Mouse (Mus musculus) liver, embryonic 12.5 days (tissue): ENCODE data around the gene B3galt4. TPM values are rescaled to one million over a fixed set of nuclear protein-coding genes. Genes with fewer than 3 reads are reported as not detected.
"Not testable (repeated sequence)": the region's sequence is repeated elsewhere in the genome, so short reads cannot be mapped to it uniquely, and the experiment has no call there.

Experiments used
- ATAC-seq: fragments of 200-750 bp; cut with Nextera tagmentation; 2 replicates; pipeline ENCODE4 v1.8.0; 2017; ENCODE audit warnings: moderate number of reproducible peaks, mild to moderate bottlenecking, moderate library complexity
- H3K27ac ChIP-seq: fragments of 300-500 bp; sonication (generic); 2 replicates; pipeline ENCODE4 v1.5.1; 2016; ENCODE audit warnings: mild to moderate bottlenecking
- H3K27me3 ChIP-seq: fragments of 300-500 bp; sonication (generic); replicated peaks from 2 replicates; pipeline ENCODE4 v1.6.1; 2016; ENCODE audit warnings: mild to moderate bottlenecking, moderate library complexity
- H3K36me3 ChIP-seq: fragments of 300-500 bp; sonication (generic); 2 replicates; pipeline ENCODE4 v1.6.1; 2016; ENCODE audit warnings: mild to moderate bottlenecking, moderate library complexity
- H3K4me1 ChIP-seq: fragments of 300-500 bp; sonication (generic); 2 replicates; pipeline ENCODE4 v1.6.1; 2016
- H3K4me2 ChIP-seq: fragments of 300-500 bp; sonication (generic); 2 replicates; pipeline ENCODE4 v1.6.1; 2016; ENCODE audit warnings: mild to moderate bottlenecking, moderate library complexity
- H3K4me3 ChIP-seq: fragments of 300-500 bp; sonication (generic); 2 replicates; pipeline ENCODE4 v1.5.1; 2016; ENCODE audit warnings: mild to moderate bottlenecking, moderate library complexity
- H3K9ac ChIP-seq: fragments of 300-500 bp; sonication (generic); 2 replicates; pipeline ENCODE4 v1.6.1; 2016; ENCODE audit warnings: mild to moderate bottlenecking, moderate library complexity
- H3K9me3 ChIP-seq: fragments of 300-500 bp; sonication (generic); replicated peaks from 2 replicates; pipeline ENCODE4 v1.6.1; 2016; ENCODE audit warnings: mild to moderate bottlenecking, moderate library complexity
- WGBS: fragments of 180-500 bp; shearing (Covaris S2); methylation state at CpG from one replicate; pipeline ENCODE4 v1.1.7; 2016; ENCODE audit not compliant: insufficient replicate concordance; 5-methylcytosine and 5-hydroxymethylcytosine counted together
- polyA plus RNA-seq: library from polyadenylated mRNA; unstranded; fragments of >200 nt; fragmentation: Nextera tagmentation; extraction: Ambion mirVana; gene quantifications from 2 replicates; pipeline ENCODE4 v1.2.1, GENCODE M21; 2016

The B3galt4 gene
- polyA plus RNA-seq: 2.1 and 2.6 TPM in 2 replicates

GRCm38 (mm10) chr17:33951021-33951946, at the start of gene B3galt4:
Gene B3galt4, minus strand, starts transcription at chr17:33951488.
- ATAC-seq: peak; percentile 78
- peaks cover 54% of the 10 kb centered on the region for H3K4me1 ChIP-seq
- H3K9me3 ChIP-seq: no peaks in the 10 kb centered on the region
- 1% methylated on average over 45 of the region's 45 CpGs for WGBS
- H3K4me2 ChIP-seq: peak within 1 kb of the TSS; percentile 90
- H3K27me3 ChIP-seq: no peaks in the 10 kb centered on the region
- H3K4me3 ChIP-seq: peak within 1 kb of the TSS; percentile 80
- peak within 1 kb of the TSS; percentile 92 for H3K27ac ChIP-seq
- peaks cover 76% of the 10 kb centered on the region for H3K36me3 ChIP-seq
- peak within 1 kb of the TSS; percentile 84 for H3K9ac ChIP-seq

DNA sequence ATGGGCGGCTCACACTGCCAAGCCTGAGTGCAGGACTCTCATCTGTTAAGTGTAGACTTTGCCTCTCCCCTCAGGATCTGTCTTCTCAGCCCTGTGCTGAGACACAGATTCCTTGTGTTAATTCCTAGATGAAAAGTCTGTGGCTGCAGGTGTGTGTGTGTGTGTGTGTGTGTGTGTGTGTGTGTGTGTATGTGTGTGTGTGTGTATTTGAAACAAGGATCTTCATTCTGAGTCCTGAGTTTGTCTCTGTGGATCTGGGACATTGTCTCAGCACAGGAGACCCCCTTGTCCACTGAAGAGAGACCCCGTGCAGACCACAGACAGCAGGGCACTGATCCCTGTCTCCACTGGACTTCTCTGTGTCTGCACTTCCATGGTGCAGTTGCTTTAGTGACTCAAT, 49.5 kb upstream of the B3galt4 start:
- H3K9me3 ChIP-seq, ATAC-seq, H3K36me3 ChIP-seq, H3K9ac ChIP-seq, H3K27ac ChIP-seq: not testable (repeated sequence)
- peak overlapping the region; percentile 65; the same call in 1 of the 2 replicates for H3K4me3 ChIP-seq
- H3K27me3 ChIP-seq: peaks cover 44% of the 10 kb centered on the region
- 52% methylated on average over 2 of the region's 2 CpGs for WGBS
- H3K4me2 ChIP-seq: peak overlapping the region; percentile 94
- H3K4me1 ChIP-seq: peaks cover 22% of the 10 kb centered on the region

DNA sequence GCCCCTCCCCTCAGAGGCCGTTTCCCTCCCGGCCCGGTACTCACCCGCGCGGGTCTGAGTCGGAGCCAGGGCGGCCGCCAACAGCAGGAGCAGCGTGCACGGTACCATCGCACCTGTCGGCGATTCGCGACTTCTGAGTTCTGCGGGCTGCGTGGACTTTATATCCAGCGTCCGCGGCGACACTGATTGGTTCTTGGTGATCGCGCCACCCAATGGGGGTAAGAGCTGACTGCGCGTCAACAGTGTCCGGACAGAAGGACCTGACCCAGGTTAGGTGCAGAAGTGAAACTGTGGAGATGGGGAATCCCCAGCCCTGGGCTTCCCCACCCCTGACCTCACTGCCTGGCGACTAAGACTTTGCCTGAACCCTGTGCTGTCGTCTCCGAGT, 48.9 kb upstream of the B3galt4 start, which contains the start of gene H2-K1:
H2-K1 (minus strand) TSS at position 198 of the 388 bp plus-strand sequence.
- Histone ChIP-seq H3K9ac (peak within 1 kb of the TSS; percentile 72), H3K27ac (no peak within 1 kb of the TSS), H3K4me1 (peaks cover 22% of the 10 kb centered on the region), H3K4me3 (peak within 1 kb of the TSS; percentile 65), H3K27me3 (peaks cover 38% of the 10 kb centered on the region), H3K36me3 (no peaks in the 10 kb centered on the region), H3K4me2 (peak within 1 kb of the TSS; percentile 94), H3K9me3 (no peaks in the 10 kb centered on the region)
- ATAC-seq: peak; percentile 81
- WGBS: 0% methylated on average over 27 of the region's 30 CpGs

- no peaks in the 10 kb centered on the region for H3K36me3 ChIP-seq
- ATAC-seq: peak; percentile 46
- no peak overlapping the region for H3K27ac ChIP-seq
- peak overlapping the region; percentile 72 for H3K9ac ChIP-seq
- no peaks in the 10 kb centered on the region for H3K9me3 ChIP-seq
- peaks cover 22% of the 10 kb centered on the region for H3K4me1 ChIP-seq
- peak overlapping the region; percentile 94 for H3K4me2 ChIP-seq
- H3K27me3 ChIP-seq: peaks cover 38% of the 10 kb centered on the region
- peak overlapping the region; percentile 65 for H3K4me3 ChIP-seq
- 2% methylated on average over 87 of the region's 87 CpGs for WGBS
Observed at GRCm38 (mm10) chr17:33999341-34000149, 48.3 kb upstream of the B3galt4 start.

GRCm38 (mm10) chr17:33998697-33999096, 47.4 kb upstream of the B3galt4 start:
- Histone ChIP-seq H3K4me3 (peak overlapping the region; percentile 65; the same call in 1 of the 2 replicates), H3K4me2 (peak overlapping the region; percentile 94), H3K27me3 (peaks cover 38% of the 10 kb centered on the region), H3K4me1 (peaks cover 22% of the 10 kb centered on the region)
- not testable (repeated sequence) for H3K27ac ChIP-seq, H3K36me3 ChIP-seq, H3K9me3 ChIP-seq, ATAC-seq, H3K9ac ChIP-seq
- WGBS: 28% methylated on average over 5 of the region's 5 CpGs

DNA sequence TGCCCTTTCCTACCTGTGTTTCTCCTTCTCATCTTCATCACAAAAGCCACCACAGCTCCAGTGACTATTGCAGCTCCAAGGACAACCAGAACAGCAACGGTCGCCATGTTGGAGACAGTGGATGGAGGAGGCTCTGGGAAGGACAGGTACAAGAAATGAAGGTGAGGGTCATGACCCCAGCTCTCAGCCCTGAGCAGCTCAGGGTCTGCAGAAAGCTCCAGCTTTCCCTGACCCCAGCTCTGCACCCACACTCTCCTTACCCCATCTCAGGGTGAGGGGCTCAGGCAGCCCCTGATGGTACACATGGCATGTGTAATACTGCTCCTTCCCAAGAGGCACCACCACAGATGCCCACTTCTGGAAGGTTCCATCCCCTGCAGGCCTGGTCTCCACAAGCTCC, 45.7 kb upstream of the B3galt4 start:
- Histone ChIP-seq H3K4me1 (peaks cover 22% of the 10 kb centered on the region), H3K27me3 (peaks cover 36% of the 10 kb centered on the region)
- not testable (repeated sequence) for ATAC-seq, H3K36me3 ChIP-seq, H3K4me2 ChIP-seq, H3K9ac ChIP-seq, H3K9me3 ChIP-seq, H3K4me3 ChIP-seq, H3K27ac ChIP-seq
- 67% methylated on average over 2 of the region's 2 CpGs for WGBS

GRCm38 (mm10) chr17:33995651-33996050, 44.4 kb upstream of the B3galt4 start:
- Histone ChIP-seq H3K4me1 (peaks cover 21% of the 10 kb centered on the region), H3K27ac (no peak overlapping the region)
- WGBS: 47% methylated on average over 3 of the region's 3 CpGs

DNA sequence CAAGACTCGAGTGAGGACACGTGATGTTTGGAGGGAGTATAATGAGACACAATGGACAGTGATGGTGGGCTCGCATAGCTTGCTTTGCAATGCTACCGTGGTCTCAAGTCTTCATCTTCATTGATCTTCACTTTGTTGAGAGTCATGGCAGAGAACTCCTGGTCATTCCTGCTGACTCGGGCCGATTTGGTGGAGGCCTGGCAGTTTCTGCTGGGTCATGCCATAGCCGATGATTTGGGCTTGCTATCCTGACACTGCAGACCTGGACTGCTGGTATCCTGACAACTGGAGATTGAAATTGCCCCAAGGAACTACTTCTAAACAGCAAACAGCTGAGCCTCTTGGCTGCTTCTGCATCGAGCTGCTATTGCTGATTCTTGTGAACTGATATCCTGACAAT, 43.7 kb upstream of the B3galt4 start:
- Histone ChIP-seq H3K36me3 (no peaks in the 10 kb centered on the region), H3K27me3 (peaks cover 16% of the 10 kb centered on the region), H3K9me3 (no peaks in the 10 kb centered on the region), H3K4me3 (no peak overlapping the region), H3K4me1 (peaks cover 14% of the 10 kb centered on the region), H3K27ac (no peak overlapping the region), H3K4me2 (no peak overlapping the region), H3K9ac (no peak overlapping the region)
- WGBS: 80% methylated on average over 8 of the region's 8 CpGs
- no peak for ATAC-seq

More at GRCm38 (mm10) chr17:33995651-33996050, 44.4 kb upstream of the B3galt4 start:
- no peak overlapping the region for H3K4me3 ChIP-seq
- no peaks in the 10 kb centered on the region for H3K36me3 ChIP-seq
- ATAC-seq: no peak
- no peak overlapping the region for H3K9ac ChIP-seq
- peaks cover 22% of the 10 kb centered on the region for H3K27me3 ChIP-seq
- no peak overlapping the region for H3K4me2 ChIP-seq
- no peaks in the 10 kb centered on the region for H3K9me3 ChIP-seq

GRCm38 (mm10) chr17:33991788-33992664, 40.7 kb upstream of the B3galt4 start:
- H3K4me1 ChIP-seq: no peaks in the 10 kb centered on the region
- no peak for ATAC-seq
- H3K27me3 ChIP-seq: peaks cover 19% of the 10 kb centered on the region; the same call in 1 of the 2 replicates
- H3K4me2 ChIP-seq: no peak overlapping the region
- no peak overlapping the region for H3K9ac ChIP-seq
- 28% methylated on average over 10 of the region's 10 CpGs for WGBS
- H3K36me3 ChIP-seq: no peaks in the 10 kb centered on the region
- no peak overlapping the region for H3K4me3 ChIP-seq
- no peak overlapping the region for H3K27ac ChIP-seq
- no peaks in the 10 kb centered on the region for H3K9me3 ChIP-seq

DNA sequence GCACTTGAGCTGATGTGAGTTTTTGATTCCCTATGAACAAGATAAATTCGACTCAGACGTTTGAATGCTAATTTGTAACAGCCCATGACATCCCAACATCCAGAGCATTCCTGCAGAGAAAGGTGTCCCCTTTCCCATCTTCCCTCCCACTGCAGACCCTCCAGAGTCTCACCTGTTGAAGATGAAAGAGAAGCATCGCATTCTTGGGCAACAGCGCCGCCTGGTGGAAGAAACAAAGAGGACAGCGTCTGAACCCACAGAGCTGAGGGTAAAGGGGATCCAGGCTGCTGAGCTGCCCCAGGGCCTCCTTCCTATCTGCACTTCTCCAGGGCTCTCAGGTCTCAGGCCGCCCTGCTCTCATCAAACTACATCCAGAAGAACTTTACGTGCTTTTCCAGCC, 30.8 kb upstream of the B3galt4 start:
- peak overlapping the region; percentile 78 for H3K4me2 ChIP-seq
- 5% methylated on average over 8 of the region's 8 CpGs for WGBS
- peaks cover 42% of the 10 kb centered on the region for H3K4me1 ChIP-seq
- not testable (repeated sequence) for H3K36me3 ChIP-seq, ATAC-seq, H3K9ac ChIP-seq, H3K27ac ChIP-seq, H3K9me3 ChIP-seq
- peaks cover 34% of the 10 kb centered on the region for H3K27me3 ChIP-seq
- H3K4me3 ChIP-seq: peak overlapping the region; percentile 63; the same call in 1 of the 2 replicates
